Mouse (Mus musculus) lung, embryonic 15.5 days (tissue): Measurements from ENCODE around the gene Sowahb. TPM values are rescaled to one million over a fixed set of nuclear protein-coding genes. Genes with fewer than 3 reads are reported as not detected.

Source experiments
- ATAC-seq: fragments of 200-750 bp; cut with Nextera tagmentation; 2 replicates; pipeline ENCODE4 v1.8.0; 2017; ENCODE audit warnings: moderate number of reproducible peaks, borderline replicate concordance; ENCODE audit not compliant: low FRiP score, low TSS enrichment; ENCODE audit errors: extremely low read depth
- H3K27ac ChIP-seq: fragments of 300-500 bp; sonication (generic); 2 replicates; pipeline ENCODE4 v1.5.1; 2015; ENCODE audit warnings: moderate library complexity, mild to moderate bottlenecking, inconsistent platforms
- H3K27me3 ChIP-seq: fragments of 300-500 bp; sonication (generic); 2 replicates; pipeline ENCODE4 v1.6.1; 2015; ENCODE audit warnings: inconsistent platforms
- H3K36me3 ChIP-seq: fragments of 300-500 bp; sonication (generic); 2 replicates; pipeline ENCODE4 v1.6.1; 2015; ENCODE audit warnings: inconsistent platforms
- H3K4me1 ChIP-seq: fragments of 300-500 bp; sonication (generic); 2 replicates; pipeline ENCODE4 v1.6.1; 2015; ENCODE audit warnings: inconsistent platforms
- H3K4me2 ChIP-seq: fragments of 300-500 bp; sonication (generic); 2 replicates; pipeline ENCODE4 v1.6.1; 2015; ENCODE audit warnings: inconsistent platforms, mild to moderate bottlenecking, moderate library complexity
- H3K4me3 ChIP-seq: fragments of 300-500 bp; sonication (generic); 2 replicates; pipeline ENCODE4 v1.5.1; 2015; ENCODE audit warnings: mild to moderate bottlenecking, inconsistent platforms
- H3K9ac ChIP-seq: fragments of 300-500 bp; sonication (generic); 2 replicates; pipeline ENCODE4 v1.6.1; 2015; ENCODE audit warnings: inconsistent platforms
- H3K9me3 ChIP-seq: fragments of 300-500 bp; sonication (generic); 2 replicates; pipeline ENCODE4 v1.6.1; 2016; ENCODE audit warnings: inconsistent platforms
- WGBS: fragments of 180-500 bp; shearing (Covaris S2); methylation state at CpG from one replicate; pipeline ENCODE4 v1.1.7; 2015; 5-methylcytosine and 5-hydroxymethylcytosine counted together
- polyA plus RNA-seq: library from polyadenylated mRNA; unstranded; fragments of >200 nt; fragmentation: Nextera tagmentation; extraction: Ambion mirVana; gene quantifications from 2 replicates; pipeline ENCODE4 v1.2.1, GENCODE M21; 2015

Sowahb gene
- polyA plus RNA-seq, 1 experiment from 2014 or later, result 1.5 TPM

GRCm38 (mm10) chr5:92997428-92998120, 47.2 kb downstream of the Sowahb start:
- ATAC-seq, result peak; percentile 92
- Histone ChIP-seq H3K9me3 (no peaks in the 10 kb centered on the region), H3K27ac (peak overlapping the region; percentile 93), H3K4me3 (no peak overlapping the region), H3K4me1 (peaks cover 48% of the 10 kb centered on the region), H3K27me3 (no peaks in the 10 kb centered on the region), H3K4me2 (peak overlapping the region; percentile 3; the same call in 1 of the 2 replicates), H3K9ac (peak overlapping the region; percentile 31; the same call in 1 of the 2 replicates), H3K36me3 (no peaks in the 10 kb centered on the region)
- WGBS, result 21% methylated on average over 5 of the region's 5 CpGs

GRCm38 (mm10) chr5:92994861-92995260, 50.0 kb downstream of the Sowahb start:
- peak overlapping the region; percentile 20; the same call in 1 of the 2 replicates for H3K27ac ChIP-seq
- H3K4me1 ChIP-seq, result peaks cover 36% of the 10 kb centered on the region
- no peaks in the 10 kb centered on the region for H3K27me3 ChIP-seq
- H3K4me3 ChIP-seq, result no peak overlapping the region
- H3K9ac ChIP-seq, result no peak overlapping the region
- WGBS, result 69% methylated on average over 2 of the region's 2 CpGs
- no peaks in the 10 kb centered on the region for H3K36me3 ChIP-seq
- H3K4me2 ChIP-seq, result no peak overlapping the region
- ATAC-seq, result no peak
- H3K9me3 ChIP-seq, result no peaks in the 10 kb centered on the region

- ATAC-seq, result no peak
- H3K36me3 ChIP-seq, result no peaks in the 10 kb centered on the region
- H3K4me3 ChIP-seq, result no peak overlapping the region
- H3K27ac ChIP-seq, result 0 out of 2 replicates have a peak overlapping the region, but pooled peaks have one; percentile 20
- H3K27me3 ChIP-seq, result no peaks in the 10 kb centered on the region
- peaks cover 33% of the 10 kb centered on the region for H3K4me1 ChIP-seq
- WGBS, result 82% methylated on average over 6 of the region's 6 CpGs
- H3K9ac ChIP-seq, result no peak overlapping the region
- no peaks in the 10 kb centered on the region for H3K9me3 ChIP-seq
- H3K4me2 ChIP-seq, result no peak overlapping the region
Measured at GRCm38 (mm10) chr5:92994309-92994708, 50.5 kb downstream of the Sowahb start.

- ATAC-seq, result no peak
- no peaks in the 10 kb centered on the region for H3K27me3 ChIP-seq
- H3K36me3 ChIP-seq, result no peaks in the 10 kb centered on the region
- H3K27ac ChIP-seq, result no peak overlapping the region
- no peak overlapping the region for H3K9ac ChIP-seq
- H3K4me2 ChIP-seq, result no peak overlapping the region
- H3K4me1 ChIP-seq, result peaks cover 13% of the 10 kb centered on the region
- no peaks in the 10 kb centered on the region for H3K9me3 ChIP-seq
- 53% methylated on average over 3 of the region's 3 CpGs for WGBS
- no peak overlapping the region for H3K4me3 ChIP-seq
Measured at GRCm38 (mm10) chr5:92992106-92992505, 52.7 kb downstream of the Sowahb start.

Other genes starting within 250 kb of the Sowahb start
- 161 and 168 TPM in 2 replicates for gene Sept11, start 48.4 kb upstream of the Sowahb start, polyA plus RNA-seq
- gene Ccni, start 161.5 kb upstream of the Sowahb start, polyA plus RNA-seq, result 124 and 132 TPM in 2 replicates
- 1.1 and 1.8 TPM in 2 replicates for gene 2010109A12Rik, start 161.5 kb upstream of the Sowahb start, polyA plus RNA-seq
- 65.4 and 67.6 TPM in 2 replicates for gene Ccng2, start 222.2 kb upstream of the Sowahb start, polyA plus RNA-seq